Mouse (Mus musculus) liver, adult 2 months (tissue): ENCODE data around the gene Vopp1. TPM values are rescaled to one million over a fixed set of nuclear protein-coding genes. Genes with fewer than 3 reads are reported as not detected.

Source experiments
- DNase-seq: peaks from one replicate; pipeline ENCODE4 v3.0.0-alpha.2; 2011; ENCODE audit warnings: low read depth, low spot score; ENCODE audit errors: extremely low read depth
- H3K27ac ChIP-seq: fragments of 200-500 bp; replicated peaks from 2 replicates; pipeline ENCODE4 v1.5.1; 2012; ENCODE audit warnings: low read depth, mild to moderate bottlenecking, control low read depth, inconsistent platforms, low read length; ENCODE audit not compliant: insufficient read depth
- H3K27me3 ChIP-seq: fragments of 200-500 bp; 2 replicates; pipeline ENCODE4 v1.6.1; 2012; ENCODE audit warnings: mild to moderate bottlenecking, moderate library complexity, low read length, inconsistent platforms; ENCODE audit not compliant: control insufficient read depth, insufficient read depth
- H3K36me3 ChIP-seq: fragments of 200-500 bp; 2 replicates; pipeline ENCODE4 v1.6.1; 2012; ENCODE audit warnings: low read length, inconsistent platforms; ENCODE audit not compliant: control insufficient read depth, insufficient read depth
- H3K4me1 ChIP-seq: fragments of 200-500 bp; 2 replicates; pipeline ENCODE4 v1.6.1; 2011; ENCODE audit warnings: low read length; ENCODE audit not compliant: control insufficient read depth, insufficient read depth
- H3K4me3 ChIP-seq: fragments of 200-500 bp; 2 replicates; pipeline ENCODE4 v1.5.1; 2011; ENCODE audit warnings: low read depth, mild to moderate bottlenecking, control low read depth, low read length, moderate library complexity; ENCODE audit not compliant: insufficient read depth
- H3K79me2 ChIP-seq: fragments of 200-500 bp; 2 replicates; pipeline ENCODE4 v1.6.1; 2012; ENCODE audit warnings: inconsistent platforms, mild to moderate bottlenecking, low read length, moderate library complexity; ENCODE audit not compliant: control insufficient read depth, insufficient read depth
- H3K9ac ChIP-seq: fragments of 200-500 bp; 2 replicates; pipeline ENCODE4 v1.6.1; 2012; ENCODE audit warnings: low read depth, mild to moderate bottlenecking, control low read depth, inconsistent platforms, low read length
- CTCF ChIP-seq: fragments of 200-500 bp; IDR thresholded peaks from 2 replicates; pipeline ENCODE4 v1.5.1; 2011; ENCODE audit warnings: low read depth, low read length, control low read depth
- POLR2A ChIP-seq: fragments of 200-500 bp; IDR thresholded peaks from 2 replicates; pipeline ENCODE4 v1.6.1; 2011; ENCODE audit warnings: low read length, control low read depth; ENCODE audit not compliant: insufficient read depth; ENCODE audit errors: extremely low read depth
- WGBS: fragments of 180-500 bp; shearing (Covaris S2); methylation state at CpG from one replicate; pipeline ENCODE4 v1.1.7; 2018; 5-methylcytosine and 5-hydroxymethylcytosine counted together
- polyA plus RNA-seq: library from polyadenylated mRNA; depleted of rRNA; stranded (reverse); fragments of >200 nt; gene quantifications from 2 replicates; pipeline ENCODE4 v1.2.3, GENCODE M21; 2012
- total RNA-seq: library from RNA; depleted of rRNA; stranded (reverse); fragments of >200 nt; gene quantifications from 2 replicates; pipeline ENCODE4 v1.2.3, GENCODE M21; 2014

The Vopp1 gene
- total and polyA plus RNA-seq, 2 experiments: 1.4 to 3.0 TPM

DNA sequence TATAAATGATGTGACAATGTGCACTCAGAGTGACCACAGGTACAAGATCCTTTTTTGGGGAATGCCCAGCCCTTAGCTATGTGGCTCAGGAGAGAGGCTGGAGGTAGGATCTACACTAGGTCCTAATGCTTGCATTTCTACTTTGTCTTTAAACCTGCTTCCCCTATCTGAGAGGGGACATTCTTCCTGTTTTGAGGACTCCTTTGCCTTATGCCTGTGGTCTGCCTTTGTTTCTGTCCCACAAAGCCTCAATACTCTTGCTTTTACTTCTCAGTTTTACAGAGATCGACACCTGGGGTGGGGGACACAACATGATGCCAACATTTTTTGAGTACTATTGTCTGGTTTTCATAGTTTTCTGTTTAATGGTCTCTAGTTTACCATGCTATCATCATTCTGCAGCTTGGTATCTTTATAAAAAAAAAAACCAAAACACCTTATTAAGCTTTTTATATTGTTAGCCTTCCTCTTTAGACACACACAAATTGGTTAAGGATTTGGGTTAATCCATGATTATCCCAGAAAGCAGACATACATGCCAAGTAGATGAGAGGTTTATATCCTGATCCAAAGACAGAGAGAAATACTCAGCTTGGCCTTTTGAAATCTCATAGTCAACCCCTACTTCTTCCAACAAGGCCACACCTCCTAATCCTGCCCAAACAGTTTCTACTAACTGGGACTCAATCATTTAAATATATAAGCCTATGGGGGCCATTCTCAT, 54.3 kb downstream of the Vopp1 start:
- H3K27ac ChIP-seq: no peak overlapping the region

DNA sequence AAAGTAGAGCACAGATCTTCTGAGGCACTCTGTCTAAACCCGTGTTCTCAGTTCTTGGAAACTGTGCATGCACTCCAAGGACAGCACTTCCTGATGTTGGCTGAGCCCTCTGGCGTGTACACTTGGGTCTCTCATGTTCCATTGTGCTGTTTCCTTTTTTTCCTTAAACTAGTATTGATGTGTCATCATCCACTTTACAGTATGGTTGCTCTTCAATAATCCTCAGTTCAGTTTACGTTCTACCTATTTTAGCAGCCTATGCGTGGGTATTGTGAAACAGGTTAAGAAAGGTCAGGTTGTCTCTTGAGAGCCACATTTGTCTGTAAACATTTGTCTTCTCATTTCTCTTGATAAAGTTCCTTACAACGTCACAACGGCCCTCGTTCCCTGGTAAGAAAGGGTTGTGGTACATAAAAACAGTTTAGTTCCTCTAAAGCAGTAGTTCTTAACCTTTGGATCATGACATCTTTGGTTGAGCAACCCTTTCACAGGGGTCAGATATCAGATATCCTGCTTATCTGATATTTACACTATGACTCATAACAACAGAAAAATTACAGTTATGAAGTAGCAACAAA, 55.9 kb downstream of the Vopp1 start:
- no peak overlapping the region for H3K27ac ChIP-seq
- no peak overlapping the region for H3K4me3 ChIP-seq
- DNase-seq: peak; percentile 75
- no peaks in the 10 kb centered on the region for H3K27me3 ChIP-seq
- no peaks in the 10 kb centered on the region for H3K36me3 ChIP-seq
- no peak for TF ChIP-seq POLR2A
- no peak for TF ChIP-seq CTCF
- peaks cover 6% of the 10 kb centered on the region; the same call in 1 of the 2 replicates for H3K4me1 ChIP-seq
- H3K79me2 ChIP-seq: no peaks in the 10 kb centered on the region
- WGBS: 34% methylated on average over 7 of the region's 7 CpGs
- no peak overlapping the region for H3K9ac ChIP-seq

More for the DNA sequence above, 54.3 kb downstream of the Vopp1 start:
- Histone ChIP-seq H3K36me3 (no peaks in the 10 kb centered on the region), H3K27me3 (no peaks in the 10 kb centered on the region), H3K9ac (no peak overlapping the region), H3K4me3 (no peak overlapping the region), H3K4me1 (peaks cover 6% of the 10 kb centered on the region; the same call in 1 of the 2 replicates), H3K79me2 (no peaks in the 10 kb centered on the region)
- no peak for DNase-seq
- TF ChIP-seq POLR2A (no peak), CTCF (no peak)
- WGBS: 92% methylated on average over 1 of the region's 1 CpGs

DNA sequence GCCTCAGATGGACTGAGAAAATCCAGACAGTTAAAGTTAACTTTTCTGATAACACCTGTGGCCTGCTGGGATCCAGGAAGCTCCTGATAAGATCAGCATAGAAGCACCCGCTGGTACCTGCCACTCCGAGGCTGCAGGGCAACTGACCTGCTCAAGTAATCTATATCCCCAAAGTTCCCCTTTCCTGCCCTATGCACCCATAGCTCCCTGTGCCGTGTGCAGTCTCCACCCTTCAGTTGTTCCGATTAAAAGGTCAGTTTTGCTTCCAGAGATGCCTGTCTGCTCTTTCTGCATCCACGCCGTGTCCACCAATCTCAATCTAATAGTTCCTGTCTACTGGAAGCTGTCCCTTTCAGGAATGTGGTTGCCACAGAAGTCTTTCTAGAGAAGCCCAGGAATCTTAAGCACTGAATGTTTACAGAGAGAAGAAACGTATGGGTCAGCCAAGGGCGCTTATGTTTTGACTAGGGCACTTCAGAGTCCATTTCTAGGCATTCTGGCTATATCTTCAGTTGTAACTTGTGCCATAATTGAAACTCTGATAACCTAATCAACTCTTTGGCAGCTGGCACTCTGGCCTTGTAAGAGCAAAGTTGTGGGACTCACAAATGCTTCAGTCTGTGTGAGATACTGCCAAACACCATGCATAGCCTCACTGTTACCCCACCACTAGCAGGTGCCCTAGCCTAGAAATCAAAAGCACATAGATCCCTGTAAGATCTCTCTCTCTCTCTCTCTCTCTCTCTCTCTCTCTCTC, 57.7 kb downstream of the Vopp1 start:
- DNase-seq: peak; percentile 10
- Histone ChIP-seq H3K27ac (no peak overlapping the region), H3K4me3 (no peak overlapping the region), H3K27me3 (no peaks in the 10 kb centered on the region), H3K36me3 (no peaks in the 10 kb centered on the region), H3K4me1 (peaks cover 6% of the 10 kb centered on the region; the same call in 1 of the 2 replicates), H3K9ac (no peak overlapping the region), H3K79me2 (no peaks in the 10 kb centered on the region)
- TF ChIP-seq CTCF (no peak), POLR2A (no peak)
- 53% methylated on average over 8 of the region's 8 CpGs for WGBS

DNA sequence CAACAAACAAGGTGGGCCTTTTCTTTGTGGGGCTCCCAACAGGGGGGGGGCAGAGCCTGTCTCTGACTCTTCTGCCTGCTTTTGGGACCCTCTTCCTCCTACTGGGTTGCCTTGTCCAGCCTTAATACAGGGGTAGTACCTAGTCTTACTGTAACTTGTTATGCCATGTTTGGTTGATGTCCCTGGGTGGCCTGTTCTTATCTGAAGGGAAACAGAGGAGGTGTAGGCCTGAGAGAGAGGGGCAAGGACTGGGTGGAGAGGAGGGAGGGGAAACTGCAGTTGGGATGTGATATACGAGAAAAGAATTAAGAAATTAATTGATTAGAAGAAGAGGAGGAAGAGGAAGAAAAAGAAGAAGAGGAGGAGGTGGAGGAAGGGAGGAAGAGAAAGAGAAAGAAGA, 58.7 kb downstream of the Vopp1 start:
- peaks cover 6% of the 10 kb centered on the region; the same call in 1 of the 2 replicates for H3K4me1 ChIP-seq
- H3K27ac ChIP-seq: no peak overlapping the region
- H3K79me2 ChIP-seq: no peaks in the 10 kb centered on the region
- no peak for DNase-seq
- TF ChIP-seq POLR2A: no peak
- TF ChIP-seq CTCF: no peak
- no peak overlapping the region for H3K9ac ChIP-seq
- no peak overlapping the region for H3K4me3 ChIP-seq
- WGBS: 83% methylated on average over 1 of the region's 1 CpGs
- no peaks in the 10 kb centered on the region for H3K27me3 ChIP-seq
- H3K36me3 ChIP-seq: no peaks in the 10 kb centered on the region

DNA sequence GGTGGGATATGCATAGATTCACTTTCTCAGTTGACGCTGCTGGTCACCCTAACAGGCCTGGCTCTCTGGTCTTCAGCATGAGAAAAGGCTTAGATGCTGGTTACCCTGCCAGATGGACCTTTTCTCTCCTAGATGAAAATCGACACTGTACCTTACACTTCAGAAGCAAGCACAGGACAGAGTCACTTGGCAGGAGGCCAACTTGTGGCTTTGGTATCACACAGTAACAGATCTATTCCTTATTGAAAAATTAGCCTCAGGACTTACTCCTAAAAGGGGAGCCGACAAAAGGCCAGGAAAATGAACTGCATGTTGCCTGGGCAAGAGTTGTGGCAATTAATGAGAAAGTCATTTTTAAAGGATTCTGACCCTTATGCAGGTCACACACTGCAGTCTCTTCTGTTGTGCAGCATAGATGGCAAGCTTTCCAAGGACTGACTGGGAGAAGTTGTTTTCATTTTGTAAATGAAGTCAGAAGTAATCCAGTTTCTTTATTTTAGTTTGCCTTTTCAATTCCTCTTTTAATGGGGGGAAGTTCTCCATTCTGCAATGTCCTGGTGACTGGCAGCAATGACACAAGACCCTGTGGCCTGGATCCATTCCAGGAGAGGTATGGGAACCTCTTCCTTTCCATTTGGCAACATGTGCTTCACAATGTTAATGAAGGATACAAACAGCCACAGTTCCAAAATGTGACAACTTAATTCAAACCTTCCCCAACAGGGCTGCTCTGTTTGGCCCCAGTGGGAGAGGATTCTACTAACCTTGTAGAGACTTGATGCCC, 59.7 kb downstream of the Vopp1 start:
- peak; percentile 36 for DNase-seq
- TF ChIP-seq CTCF (no peak), POLR2A (no peak)
- Histone ChIP-seq H3K27ac (no peak overlapping the region), H3K27me3 (no peaks in the 10 kb centered on the region), H3K36me3 (no peaks in the 10 kb centered on the region), H3K4me3 (no peak overlapping the region), H3K79me2 (no peaks in the 10 kb centered on the region), H3K4me1 (peaks cover 6% of the 10 kb centered on the region; the same call in 1 of the 2 replicates), H3K9ac (no peak overlapping the region)
- 65% methylated on average over 3 of the region's 3 CpGs for WGBS
